Mouse (Mus musculus): ENCODE measurements at regions not wholly inside any gene's neighbourhood (a gene's known extent, or its start where the extent isn't known, plus 50 kb on each side); places are given as distances from the start of the nearest gene placed in this dataset.

- no peak for TF ChIP-seq GATA1 (IDR thresholded peaks at IDR 0.05; ENCODE audit: low read length)
These were observed 218.3 kb downstream of the Myo1b start for GRCm38 (mm10) chr1:51697265-51698192.

- no peak for TF ChIP-seq GATA1 (IDR thresholded peaks at IDR 0.05; ENCODE audit: low read length)
These were observed 218.2 kb upstream of the Nabp1 start for GRCm38 (mm10) chr1:51696471-51696870.

- no peak for TF ChIP-seq GATA1 (IDR thresholded peaks at IDR 0.05; ENCODE audit: low read length)
These were observed 212.7 kb upstream of the Nabp1 start for GRCm38 (mm10) chr1:51690878-51691277.

GRCm38 (mm10) chr1:51689461-51690223 is 211.4 kb upstream of the Nabp1 start:
- no peak for TF ChIP-seq GATA1 (IDR thresholded peaks at IDR 0.05; ENCODE audit: low read length)

- no peak for TF ChIP-seq GATA1 (IDR thresholded peaks at IDR 0.05; ENCODE audit: low read length)
These were observed 210.7 kb upstream of the Nabp1 start for GRCm38 (mm10) chr1:51688946-51689345.

- no peak for TF ChIP-seq GATA1 (IDR thresholded peaks at IDR 0.05; ENCODE audit: low read length)
These were observed 210.0 kb upstream of the Nabp1 start for GRCm38 (mm10) chr1:51688224-51688545.

GRCm38 (mm10) chr1:51687484-51688223 is 209.4 kb upstream of the Nabp1 start:
- no peak for TF ChIP-seq GATA1 (IDR thresholded peaks at IDR 0.05; ENCODE audit: low read length)

- no peak for TF ChIP-seq GATA1 (IDR thresholded peaks at IDR 0.05; ENCODE audit: low read length)
These were observed 208.5 kb upstream of the Nabp1 start for GRCm38 (mm10) chr1:51686759-51687158.

- no peak for TF ChIP-seq GATA1 (IDR thresholded peaks at IDR 0.05; ENCODE audit: low read length)
These were observed 204.0 kb upstream of the Nabp1 start for GRCm38 (mm10) chr1:51682273-51682672.

- no peak for TF ChIP-seq GATA1 (IDR thresholded peaks at IDR 0.05; ENCODE audit: low read length)
These were observed 203.6 kb upstream of the Nabp1 start for GRCm38 (mm10) chr1:51681872-51682271.

GRCm38 (mm10) chr1:51680725-51681124 is 202.5 kb upstream of the Nabp1 start:
- TF ChIP-seq GATA1 (IDR thresholded peaks at IDR 0.05; ENCODE audit: low read length): no peak

GRCm38 (mm10) chr1:51678290-51678928 is 200.2 kb upstream of the Nabp1 start:
- no peak for TF ChIP-seq GATA1 (IDR thresholded peaks at IDR 0.05; ENCODE audit: low read length)

- no peak for TF ChIP-seq GATA1 (IDR thresholded peaks at IDR 0.05; ENCODE audit: low read length)
These were observed 199.6 kb upstream of the Nabp1 start for GRCm38 (mm10) chr1:51677802-51678201.

GRCm38 (mm10) chr1:51671691-51672090 is 193.5 kb upstream of the Nabp1 start:
- TF ChIP-seq GATA1 (IDR thresholded peaks at IDR 0.05; ENCODE audit: low read length): no peak

- TF ChIP-seq GATA1 (IDR thresholded peaks at IDR 0.05; ENCODE audit: low read length): no peak
These were observed 193.1 kb upstream of the Nabp1 start for GRCm38 (mm10) chr1:51671287-51671686.

Data from G1E-ER4 (cell line).